Mouse (Mus musculus): ENCODE data around the gene Mettl5. TPM values are rescaled to one million over a fixed set of nuclear protein-coding genes. Genes with fewer than 3 reads are reported as not detected.

The Mettl5 gene
- polyA plus RNA-seq, 1 experiment from 2014 or later, result 40.7 TPM

GRCm38 (mm10) chr2:69896224-69896581 lies 10.8 kb upstream of the Mettl5 start:
- 94% methylated on average over 4 of the region's 4 CpGs for WGBS
- Histone ChIP-seq H3K27ac (ENCODE audit: low read length) (no peak overlapping the region), H3K9me3 (replicated peaks; ENCODE audit: control insufficient read depth, low read length) (no peaks in the 10 kb centered on the region), H3K9ac (ENCODE audit: low read length) (no peak overlapping the region), H3K27me3 (ENCODE audit: control insufficient read depth, insufficient read depth, low read length) (no peaks in the 10 kb centered on the region), H3K4me1 (ENCODE audit: control insufficient read depth, insufficient read depth, low read length) (peaks cover 6% of the 10 kb centered on the region), H3K36me3 (ENCODE audit: control insufficient read depth, insufficient read depth) (no peaks in the 10 kb centered on the region), H3K4me3 (ENCODE audit: low read length) (no peak overlapping the region), H3K4me2 (ENCODE audit: low read depth, low read length) (no peak overlapping the region)
- ATAC-seq (replicated peaks; ENCODE audit: extremely low read depth, insufficient read depth, low FRiP score), result no peak

- 64% methylated on average over 14 of the region's 14 CpGs for WGBS
Observed at GRCm38 (mm10) chr2:69895502-69896223, 10.2 kb upstream of the Mettl5 start.

DNA sequence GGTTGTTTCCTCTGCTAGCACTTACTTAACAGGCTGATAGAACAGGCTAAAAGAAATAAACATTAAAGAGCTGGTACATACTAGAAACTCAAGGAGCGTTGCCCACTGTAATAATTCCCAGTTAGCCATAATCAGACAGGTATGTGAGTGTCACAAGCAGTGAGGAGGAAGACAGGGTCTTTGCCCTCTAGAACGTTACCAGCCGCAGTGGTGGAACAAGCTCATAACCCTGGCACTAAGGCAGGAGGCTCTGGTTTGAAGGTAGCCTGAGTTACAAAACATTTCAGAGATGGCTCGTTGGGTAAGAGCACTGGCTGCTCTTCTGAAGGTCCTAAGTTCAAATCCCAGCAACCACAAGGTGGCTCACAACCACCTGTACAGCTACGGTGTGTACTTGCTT lies 8.5 kb upstream of the Mettl5 start:
- Histone ChIP-seq H3K36me3 (ENCODE audit: control insufficient read depth, insufficient read depth) (no peaks in the 10 kb centered on the region), H3K4me2 (ENCODE audit: low read depth, low read length) (no peak overlapping the region), H3K4me3 (ENCODE audit: low read length) (no peak overlapping the region), H3K9me3 (replicated peaks; ENCODE audit: control insufficient read depth, low read length) (no peaks in the 10 kb centered on the region), H3K27me3 (ENCODE audit: control insufficient read depth, insufficient read depth, low read length) (no peaks in the 10 kb centered on the region), H3K27ac (ENCODE audit: low read length) (no peak overlapping the region), H3K4me1 (ENCODE audit: control insufficient read depth, insufficient read depth, low read length) (peaks cover 5% of the 10 kb centered on the region), H3K9ac (ENCODE audit: low read length) (no peak overlapping the region)
- ATAC-seq (replicated peaks; ENCODE audit: extremely low read depth, insufficient read depth, low FRiP score), result no peak
- 74% methylated on average over 5 of the region's 5 CpGs for WGBS

More at GRCm38 (mm10) chr2:69895502-69896223, 10.2 kb upstream of the Mettl5 start:
- Histone ChIP-seq H3K4me3 (ENCODE audit: low read length) (no peak overlapping the region), H3K27ac (ENCODE audit: low read length) (no peak overlapping the region), H3K4me2 (ENCODE audit: low read depth, low read length) (no peak overlapping the region), H3K9me3 (replicated peaks; ENCODE audit: control insufficient read depth, low read length) (no peaks in the 10 kb centered on the region), H3K4me1 (ENCODE audit: control insufficient read depth, insufficient read depth, low read length) (peaks cover 6% of the 10 kb centered on the region), H3K27me3 (ENCODE audit: control insufficient read depth, insufficient read depth, low read length) (no peaks in the 10 kb centered on the region), H3K9ac (ENCODE audit: low read length) (no peak overlapping the region), H3K36me3 (ENCODE audit: control insufficient read depth, insufficient read depth) (no peaks in the 10 kb centered on the region)
- no peak for ATAC-seq (replicated peaks; ENCODE audit: extremely low read depth, insufficient read depth, low FRiP score)

DNA sequence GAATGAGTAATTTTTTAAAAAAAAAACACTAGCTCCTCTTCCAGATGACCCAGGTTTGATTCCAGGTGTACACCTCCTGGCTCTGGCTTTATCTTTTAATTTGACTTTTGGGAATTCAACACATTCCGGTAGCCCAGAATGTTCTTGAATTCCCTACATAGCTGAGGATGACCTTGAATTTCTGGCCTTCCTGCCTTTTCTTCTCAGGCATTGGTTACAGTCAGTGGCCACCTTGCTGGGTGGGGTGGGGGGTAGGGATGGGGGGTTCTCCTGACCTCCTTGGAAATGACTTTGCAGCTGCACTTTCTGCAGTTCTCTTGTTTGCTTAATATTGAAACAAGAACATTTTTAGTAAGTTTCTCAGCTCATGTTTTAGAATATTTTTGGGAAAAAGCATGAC lies 7.7 kb upstream of the Mettl5 start:
- no peak overlapping the region for H3K4me3 ChIP-seq (ENCODE audit: low read length)
- WGBS, result 28% methylated on average over 1 of the region's 1 CpGs
- no peak overlapping the region for H3K4me2 ChIP-seq (ENCODE audit: low read depth, low read length)
- H3K9me3 ChIP-seq (replicated peaks; ENCODE audit: control insufficient read depth, low read length), result no peaks in the 10 kb centered on the region
- no peaks in the 10 kb centered on the region for H3K27me3 ChIP-seq (ENCODE audit: control insufficient read depth, insufficient read depth, low read length)
- H3K36me3 ChIP-seq (ENCODE audit: control insufficient read depth, insufficient read depth), result no peaks in the 10 kb centered on the region
- H3K9ac ChIP-seq (ENCODE audit: low read length), result no peak overlapping the region
- H3K4me1 ChIP-seq (ENCODE audit: control insufficient read depth, insufficient read depth, low read length), result no peaks in the 10 kb centered on the region
- no peak overlapping the region for H3K27ac ChIP-seq (ENCODE audit: low read length)
- ATAC-seq (replicated peaks; ENCODE audit: extremely low read depth, insufficient read depth, low FRiP score), result no peak

GRCm38 (mm10) chr2:69890843-69891242 lies 5.4 kb upstream of the Mettl5 start:
- no peaks in the 10 kb centered on the region for H3K9me3 ChIP-seq (replicated peaks; ENCODE audit: control insufficient read depth, low read length)
- H3K4me1 ChIP-seq (ENCODE audit: control insufficient read depth, insufficient read depth, low read length), result 0 out of 2 replicates have a peak, but pooled peaks cover 2% of the 10 kb centered on the region
- no peak overlapping the region for H3K4me2 ChIP-seq (ENCODE audit: low read depth, low read length)
- no peak for ATAC-seq (replicated peaks; ENCODE audit: extremely low read depth, insufficient read depth, low FRiP score)
- no peak overlapping the region for H3K27ac ChIP-seq (ENCODE audit: low read length)
- no peak overlapping the region for H3K4me3 ChIP-seq (ENCODE audit: low read length)
- no peaks in the 10 kb centered on the region for H3K27me3 ChIP-seq (ENCODE audit: control insufficient read depth, insufficient read depth, low read length)
- 58% methylated on average over 7 of the region's 7 CpGs for WGBS
- no peaks in the 10 kb centered on the region for H3K36me3 ChIP-seq (ENCODE audit: control insufficient read depth, insufficient read depth)
- no peak overlapping the region for H3K9ac ChIP-seq (ENCODE audit: low read length)

- Histone ChIP-seq H3K9ac (ENCODE audit: low read length) (no peak overlapping the region), H3K4me1 (ENCODE audit: control insufficient read depth, insufficient read depth, low read length) (peaks cover 11% of the 10 kb centered on the region), H3K27me3 (ENCODE audit: control insufficient read depth, insufficient read depth, low read length) (no peaks in the 10 kb centered on the region), H3K4me3 (ENCODE audit: low read length) (no peak overlapping the region), H3K27ac (ENCODE audit: low read length) (no peak overlapping the region), H3K4me2 (ENCODE audit: low read depth, low read length) (no peak overlapping the region), H3K36me3 (ENCODE audit: control insufficient read depth, insufficient read depth) (no peaks in the 10 kb centered on the region), H3K9me3 (replicated peaks; ENCODE audit: control insufficient read depth, low read length) (no peaks in the 10 kb centered on the region)
- 76% methylated on average over 2 of the region's 2 CpGs for WGBS
- no peak for ATAC-seq (replicated peaks; ENCODE audit: extremely low read depth, insufficient read depth, low FRiP score)
Observed at GRCm38 (mm10) chr2:69888957-69889356, 3.5 kb upstream of the Mettl5 start.

- H3K27ac ChIP-seq (ENCODE audit: low read length), result peak overlapping the region; percentile 74
- 4% methylated on average over 12 of the region's 12 CpGs for WGBS
- H3K9me3 ChIP-seq (replicated peaks; ENCODE audit: control insufficient read depth, low read length), result no peaks in the 10 kb centered on the region
- peak overlapping the region; percentile 77 for H3K4me3 ChIP-seq (ENCODE audit: low read length)
- H3K4me1 ChIP-seq (ENCODE audit: control insufficient read depth, insufficient read depth, low read length), result peaks cover 11% of the 10 kb centered on the region
- H3K4me2 ChIP-seq (ENCODE audit: low read depth, low read length), result peak overlapping the region; percentile 78
- peak overlapping the region; percentile 85 for H3K9ac ChIP-seq (ENCODE audit: low read length)
- no peak for ATAC-seq (replicated peaks; ENCODE audit: extremely low read depth, insufficient read depth, low FRiP score)
- H3K36me3 ChIP-seq (ENCODE audit: control insufficient read depth, insufficient read depth), result no peaks in the 10 kb centered on the region
- H3K27me3 ChIP-seq (ENCODE audit: control insufficient read depth, insufficient read depth, low read length), result no peaks in the 10 kb centered on the region
Observed at GRCm38 (mm10) chr2:69885050-69885449, 365 bp downstream of the Mettl5 start.

- H3K4me3 ChIP-seq (ENCODE audit: low read length), result peak overlapping the region; percentile 77
- peaks cover 11% of the 10 kb centered on the region for H3K4me1 ChIP-seq (ENCODE audit: control insufficient read depth, insufficient read depth, low read length)
- 44% methylated on average over 6 of the region's 6 CpGs for whole genome bisulfite sequencing
- no peaks in the 10 kb centered on the region for H3K27me3 ChIP-seq (ENCODE audit: control insufficient read depth, insufficient read depth, low read length)
- H3K4me2 ChIP-seq (ENCODE audit: low read depth, low read length), result peak overlapping the region; percentile 78
- no peaks in the 10 kb centered on the region; the same call in 1 of the 2 replicates for H3K36me3 ChIP-seq (ENCODE audit: control insufficient read depth, insufficient read depth)
- H3K27ac ChIP-seq (ENCODE audit: low read length), result no peak overlapping the region
- peak overlapping the region; percentile 85 for H3K9ac ChIP-seq (ENCODE audit: low read length)
- ATAC-seq (replicated peaks; ENCODE audit: extremely low read depth, insufficient read depth, low FRiP score), result no peak
- H3K9me3 ChIP-seq (replicated peaks; ENCODE audit: control insufficient read depth, low read length), result no peaks in the 10 kb centered on the region
Observed at GRCm38 (mm10) chr2:69884581-69884980, 834 bp downstream of the Mettl5 start.

DNA sequence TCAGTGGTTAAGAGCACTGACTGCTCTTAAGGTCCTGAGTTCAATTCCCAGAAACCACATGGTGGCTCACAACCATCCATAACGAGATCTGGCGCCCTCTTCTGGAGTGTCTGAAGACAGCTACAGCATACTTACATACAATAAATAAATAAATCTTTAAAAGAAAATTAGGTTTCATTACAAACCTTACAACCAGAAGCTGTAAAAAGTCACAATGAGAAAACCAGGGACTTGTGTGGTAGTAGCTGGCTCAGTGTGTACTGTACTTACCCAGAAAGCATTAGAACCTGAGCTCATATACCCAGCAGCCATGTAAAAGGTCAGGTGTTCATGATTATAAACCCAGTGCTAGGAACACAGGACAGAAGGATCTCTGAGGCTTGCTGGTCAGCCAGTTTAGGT lies 1.4 kb downstream of the Mettl5 start:
- Histone ChIP-seq H3K4me2 (ENCODE audit: low read depth, low read length) (peak overlapping the region; percentile 78; the same call in 1 of the 2 replicates), H3K27ac (ENCODE audit: low read length) (no peak overlapping the region), H3K4me1 (ENCODE audit: control insufficient read depth, insufficient read depth, low read length) (peaks cover 11% of the 10 kb centered on the region), H3K9me3 (replicated peaks; ENCODE audit: control insufficient read depth, low read length) (no peaks in the 10 kb centered on the region), H3K4me3 (ENCODE audit: low read length) (no peak overlapping the region), H3K9ac (ENCODE audit: low read length) (no peak overlapping the region), H3K36me3 (ENCODE audit: control insufficient read depth, insufficient read depth) (no peaks in the 10 kb centered on the region; the same call in 1 of the 2 replicates), H3K27me3 (ENCODE audit: control insufficient read depth, insufficient read depth, low read length) (no peaks in the 10 kb centered on the region)
- 60% methylated on average over 2 of the region's 2 CpGs for WGBS
- no peak for ATAC-seq (replicated peaks; ENCODE audit: extremely low read depth, insufficient read depth, low FRiP score)
